Mouse (Mus musculus): ENCODE data around the gene Laptm4a.
"Not testable (repeated sequence)": the region's sequence is repeated elsewhere in the genome, so short reads cannot be mapped to it uniquely, and the experiment has no call there.

The Laptm4a gene

GRCm38 (mm10) chr12:8900919-8901663 is 20.4 kb upstream of the Laptm4a start:
- in situ Hi-C loops (cut with MboI; ENCODE audit: low pct_unique_long_range_greater_than_20kb in 1 of 2, low sequenced_read_pairs in 2 of 2, unreplicated experiment in 1 of 2) = no loop called here

GRCm38 (mm10) chr12:8901934-8902333 is 19.5 kb upstream of the Laptm4a start:
- in situ Hi-C loops (cut with MboI; ENCODE audit: low pct_unique_long_range_greater_than_20kb in 1 of 2, low sequenced_read_pairs in 2 of 2, unreplicated experiment in 1 of 2) = no loop called here

GRCm38 (mm10) chr12:8902479-8902878 is 19.0 kb upstream of the Laptm4a start:
- in situ Hi-C loops (cut with MboI; ENCODE audit: low pct_unique_long_range_greater_than_20kb in 1 of 2, low sequenced_read_pairs in 2 of 2, unreplicated experiment in 1 of 2) = no loop called here

GRCm38 (mm10) chr12:8912860-8913685 is 8.4 kb upstream of the Laptm4a start:
- in situ Hi-C loops (cut with MboI; ENCODE audit: low pct_unique_long_range_greater_than_20kb in 1 of 2, low sequenced_read_pairs in 2 of 2, unreplicated experiment in 1 of 2) = no loop called here

- in situ Hi-C loops (cut with MboI; ENCODE audit: low pct_unique_long_range_greater_than_20kb in 1 of 2, low sequenced_read_pairs in 2 of 2, unreplicated experiment in 1 of 2) = no loop called here
These were observed 7.6 kb upstream of the Laptm4a start for GRCm38 (mm10) chr12:8913701-8914340.

- in situ Hi-C loops (cut with MboI; ENCODE audit: low pct_unique_long_range_greater_than_20kb in 1 of 2, low sequenced_read_pairs in 2 of 2, unreplicated experiment in 1 of 2) = no loop called here
These were observed 5.1 kb upstream of the Laptm4a start for GRCm38 (mm10) chr12:8916378-8916777.

GRCm38 (mm10) chr12:8919231-8919630 is 2.2 kb upstream of the Laptm4a start:
- in situ Hi-C loops (cut with MboI; ENCODE audit: low pct_unique_long_range_greater_than_20kb in 1 of 2, low sequenced_read_pairs in 2 of 2, unreplicated experiment in 1 of 2) = no loop called here

- in situ Hi-C loops (cut with MboI; ENCODE audit: low pct_unique_long_range_greater_than_20kb in 1 of 2, low sequenced_read_pairs in 2 of 2, unreplicated experiment in 1 of 2) = no loop called here
These were observed 469 bp upstream of the Laptm4a start for GRCm38 (mm10) chr12:8920996-8921393.

- in situ Hi-C loops (cut with MboI; ENCODE audit: low pct_unique_long_range_greater_than_20kb in 1 of 2, low sequenced_read_pairs in 2 of 2, unreplicated experiment in 1 of 2) = no loop called here
These were observed 1.1 kb downstream of the Laptm4a start for GRCm38 (mm10) chr12:8922369-8923124.

- in situ Hi-C loops (cut with MboI; ENCODE audit: low pct_unique_long_range_greater_than_20kb in 1 of 2, low sequenced_read_pairs in 2 of 2, unreplicated experiment in 1 of 2) = no loop called here
These were observed 1.6 kb downstream of the Laptm4a start for GRCm38 (mm10) chr12:8923125-8923410.

- in situ Hi-C loops (cut with MboI; ENCODE audit: low pct_unique_long_range_greater_than_20kb in 1 of 2, low sequenced_read_pairs in 2 of 2, unreplicated experiment in 1 of 2) = no loop called here
These were observed 2.1 kb downstream of the Laptm4a start for GRCm38 (mm10) chr12:8923603-8924002.

- in situ Hi-C loops (cut with MboI; ENCODE audit: low pct_unique_long_range_greater_than_20kb in 1 of 2, low sequenced_read_pairs in 2 of 2, unreplicated experiment in 1 of 2) = no loop called here
These were observed 6.2 kb downstream of the Laptm4a start for GRCm38 (mm10) chr12:8927652-8928051.

- in situ Hi-C loops (cut with MboI; ENCODE audit: low pct_unique_long_range_greater_than_20kb in 1 of 2, low sequenced_read_pairs in 2 of 2, unreplicated experiment in 1 of 2) = no loop called here
These were observed 7.3 kb downstream of the Laptm4a start for GRCm38 (mm10) chr12:8928766-8929165.

- in situ Hi-C loops (cut with MboI; ENCODE audit: low pct_unique_long_range_greater_than_20kb in 1 of 2, low sequenced_read_pairs in 2 of 2, unreplicated experiment in 1 of 2) = no loop called here
These were observed 9.6 kb downstream of the Laptm4a start for GRCm38 (mm10) chr12:8931083-8931482.

- in situ Hi-C loops (cut with MboI; ENCODE audit: low pct_unique_long_range_greater_than_20kb in 1 of 2, low sequenced_read_pairs in 2 of 2, unreplicated experiment in 1 of 2) = no loop called here
These were observed 13.9 kb downstream of the Laptm4a start for GRCm38 (mm10) chr12:8935349-8935748.

- in situ Hi-C loops (cut with MboI; ENCODE audit: low pct_unique_long_range_greater_than_20kb in 1 of 2, low sequenced_read_pairs in 2 of 2, unreplicated experiment in 1 of 2) = not testable (repeated sequence)
These were observed 14.7 kb downstream of the Laptm4a start for GRCm38 (mm10) chr12:8936210-8936609.

GRCm38 (mm10) chr12:8939490-8939889 is 18.0 kb downstream of the Laptm4a start:
- in situ Hi-C loops (cut with MboI; ENCODE audit: low pct_unique_long_range_greater_than_20kb in 1 of 2, low sequenced_read_pairs in 2 of 2, unreplicated experiment in 1 of 2) = no loop called here

GRCm38 (mm10) chr12:8940011-8941005 is 18.8 kb downstream of the Laptm4a start:
- in situ Hi-C loops (cut with MboI; ENCODE audit: low pct_unique_long_range_greater_than_20kb in 1 of 2, low sequenced_read_pairs in 2 of 2, unreplicated experiment in 1 of 2) = no loop called here
